Mouse (Mus musculus) embryonic facial prominence, embryonic 10.5 days (tissue): Measurements from ENCODE around the gene Ablim2. TPM values are rescaled to one million over a fixed set of nuclear protein-coding genes. Genes with fewer than 3 reads are reported as not detected.

Source experiments
- DNase-seq: peaks from one replicate; pipeline ENCODE4 v3.0.0-alpha.2; 2017; ENCODE audit warnings: low spot score
- H3K27ac ChIP-seq: fragments of 300-500 bp; sonication (generic); replicated peaks from 2 replicates; pipeline ENCODE4 v1.5.1; 2016; ENCODE audit warnings: mild to moderate bottlenecking
- H3K27me3 ChIP-seq: fragments of 300-500 bp; sonication (generic); replicated peaks from 2 replicates; pipeline ENCODE4 v1.6.1; 2016; ENCODE audit warnings: low read depth, mild to moderate bottlenecking; ENCODE audit not compliant: poor library complexity, severe bottlenecking
- H3K36me3 ChIP-seq: fragments of 300-500 bp; sonication (generic); replicated peaks from 2 replicates; pipeline ENCODE4 v1.6.1; 2016; ENCODE audit warnings: mild to moderate bottlenecking, moderate library complexity
- H3K4me1 ChIP-seq: fragments of 300-500 bp; sonication (generic); 2 replicates; pipeline ENCODE4 v1.6.1; 2016
- H3K4me3 ChIP-seq: fragments of 300-500 bp; sonication (generic); 2 replicates; pipeline ENCODE4 v1.5.1; 2016; ENCODE audit warnings: mild to moderate bottlenecking, moderate library complexity
- H3K9me3 ChIP-seq: fragments of 300-500 bp; sonication (generic); 2 replicates; pipeline ENCODE4 v1.6.1; 2016; ENCODE audit warnings: mild to moderate bottlenecking
- WGBS: fragments of 180-500 bp; shearing (Covaris S2); methylation state at CpG from one replicate; pipeline ENCODE4 v1.1.7; 2016; 5-methylcytosine and 5-hydroxymethylcytosine counted together
- polyA plus RNA-seq: library from polyadenylated mRNA; unstranded; fragments of >200 nt; fragmentation: Nextera tagmentation; extraction: Ambion mirVana; gene quantifications from 2 replicates; pipeline ENCODE4 v1.2.1, GENCODE M21; 2016

Gene Ablim2
- polyA plus RNA-seq, 1 experiment from 2014 or later: 0.51 TPM

DNA sequence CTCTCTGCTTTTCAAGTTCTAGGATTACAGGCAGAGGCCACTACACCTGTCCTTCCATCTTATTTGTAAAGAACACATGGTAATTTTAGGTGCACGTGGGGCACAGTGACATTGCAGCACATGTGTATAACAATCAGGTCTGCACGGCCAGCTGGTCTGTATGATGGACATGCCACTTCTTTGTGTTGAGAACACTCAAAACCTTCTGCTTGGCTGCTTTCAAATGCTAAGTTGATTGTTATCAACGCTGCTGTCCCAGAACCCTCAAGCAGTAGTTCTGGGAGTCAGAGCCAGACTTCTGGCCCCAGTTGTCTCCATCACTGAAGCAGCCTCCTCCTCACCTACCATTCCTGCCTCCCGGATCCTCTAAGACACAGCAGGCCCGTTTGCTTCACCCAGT, 159.0 kb downstream of the Ablim2 start:
- Histone ChIP-seq H3K4me1 (peaks cover 76% of the 10 kb centered on the region), H3K4me3 (no peak overlapping the region), H3K36me3 (peaks cover 15% of the 10 kb centered on the region), H3K9me3 (no peaks in the 10 kb centered on the region), H3K27me3 (no peaks in the 10 kb centered on the region), H3K27ac (no peak overlapping the region)
- WGBS: 75% methylated on average over 5 of the region's 5 CpGs
- no peak for DNase-seq

DNA sequence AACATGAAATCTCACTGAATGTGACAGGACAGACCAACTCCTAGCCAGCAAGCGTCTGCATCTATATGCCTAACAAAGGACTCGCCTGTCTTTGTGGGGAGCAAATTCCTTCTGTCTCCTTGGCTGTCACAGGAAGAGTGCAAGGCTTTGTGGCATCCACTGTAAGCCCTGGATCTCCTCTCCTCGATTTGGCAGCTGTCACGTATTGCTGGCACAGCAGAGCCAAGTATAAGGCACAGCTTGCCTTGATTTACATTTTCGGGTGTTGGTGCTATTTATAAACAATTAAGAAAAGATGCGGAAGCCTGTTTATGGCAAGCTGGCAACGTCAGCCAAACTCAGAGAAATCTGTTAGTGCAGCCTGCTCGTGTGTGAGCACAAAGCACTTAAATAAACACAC, 160.7 kb downstream of the Ablim2 start:
- DNase-seq: no peak
- H3K27ac ChIP-seq: peak overlapping the region; percentile 73
- 31% methylated on average over 8 of the region's 8 CpGs for WGBS
- H3K27me3 ChIP-seq: no peaks in the 10 kb centered on the region
- H3K36me3 ChIP-seq: no peaks in the 10 kb centered on the region
- H3K4me3 ChIP-seq: no peak overlapping the region
- H3K9me3 ChIP-seq: no peaks in the 10 kb centered on the region
- H3K4me1 ChIP-seq: peaks cover 93% of the 10 kb centered on the region

DNA sequence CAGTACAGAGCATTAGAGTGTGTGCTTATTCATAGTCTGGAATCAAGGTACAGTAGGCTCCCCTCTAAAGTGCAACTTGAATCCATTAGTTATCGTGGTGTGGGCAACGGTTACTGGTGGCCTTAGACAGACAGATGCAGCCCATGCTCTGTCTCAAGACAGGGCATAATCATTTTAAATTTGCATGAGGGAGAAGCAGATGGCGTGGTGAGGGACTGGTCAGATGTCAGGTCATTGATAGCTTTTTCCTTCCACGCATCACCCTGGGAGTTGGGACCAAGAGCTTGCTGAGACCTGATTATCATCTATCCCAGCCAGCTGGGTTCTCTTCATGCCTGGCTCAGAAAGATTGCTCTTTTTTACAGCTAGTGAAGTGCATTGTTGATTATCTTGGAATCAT, 162.4 kb downstream of the Ablim2 start:
- no peaks in the 10 kb centered on the region for H3K36me3 ChIP-seq
- H3K4me1 ChIP-seq: peaks cover 96% of the 10 kb centered on the region

DNA sequence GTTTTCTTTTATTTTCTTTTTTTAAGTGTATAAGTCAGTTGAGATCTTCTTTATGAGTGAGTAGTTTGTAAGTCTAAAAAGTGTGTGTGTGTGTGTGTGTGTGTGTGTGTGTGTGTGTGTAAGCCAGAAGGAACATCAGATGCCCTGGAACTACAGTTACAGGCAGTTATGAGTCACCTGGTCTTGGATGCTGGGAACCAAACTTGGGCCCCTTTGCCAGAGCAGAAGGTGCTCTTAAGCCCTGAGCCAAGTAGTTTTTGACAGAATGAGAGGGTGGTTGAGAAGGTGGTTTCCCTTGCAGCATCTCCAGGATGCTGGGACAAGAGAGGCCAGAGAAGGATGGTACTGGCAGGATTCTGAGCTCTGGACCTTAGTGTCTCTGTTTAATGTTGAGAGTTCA, 162.9 kb downstream of the Ablim2 start:
- no peaks in the 10 kb centered on the region for H3K9me3 ChIP-seq
- peaks cover 96% of the 10 kb centered on the region for H3K4me1 ChIP-seq
- H3K27me3 ChIP-seq: no peaks in the 10 kb centered on the region
- no peak for DNase-seq
- H3K36me3 ChIP-seq: no peaks in the 10 kb centered on the region
- H3K4me3 ChIP-seq: no peak overlapping the region
- H3K27ac ChIP-seq: peak overlapping the region; percentile 63; the same call in 1 of the 2 replicates

More for the DNA sequence above, 162.4 kb downstream of the Ablim2 start:
- Histone ChIP-seq H3K27ac (no peak overlapping the region), H3K27me3 (no peaks in the 10 kb centered on the region), H3K4me3 (no peak overlapping the region), H3K9me3 (no peaks in the 10 kb centered on the region)
- 64% methylated on average over 4 of the region's 4 CpGs for WGBS
- DNase-seq: no peak

DNA sequence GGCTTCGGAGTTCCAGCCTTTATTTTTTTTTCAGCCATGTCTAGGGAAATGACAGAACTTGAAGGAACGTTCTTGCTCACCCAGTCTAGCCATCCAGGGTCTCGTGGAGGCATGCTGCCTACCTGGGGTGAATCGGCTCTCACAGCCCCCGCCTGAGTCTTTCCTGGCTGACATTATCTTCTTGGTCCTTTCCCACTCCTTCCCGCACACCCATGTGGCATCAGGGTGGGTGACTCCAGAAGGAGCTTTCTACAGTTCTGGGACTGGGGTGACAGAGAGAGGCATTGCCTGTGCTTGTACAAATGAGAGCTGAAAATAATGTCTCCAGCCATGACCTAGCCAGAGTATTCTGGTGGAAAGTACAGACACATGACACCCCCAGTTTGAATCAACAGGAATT, 163.5 kb downstream of the Ablim2 start:
- WGBS: 74% methylated on average over 6 of the region's 6 CpGs
- Histone ChIP-seq H3K27ac (peak overlapping the region; percentile 63), H3K27me3 (no peaks in the 10 kb centered on the region), H3K9me3 (no peaks in the 10 kb centered on the region), H3K36me3 (no peaks in the 10 kb centered on the region), H3K4me3 (peak overlapping the region; percentile 8; the same call in 1 of the 2 replicates), H3K4me1 (peaks cover 96% of the 10 kb centered on the region)
- DNase-seq: no peak

DNA sequence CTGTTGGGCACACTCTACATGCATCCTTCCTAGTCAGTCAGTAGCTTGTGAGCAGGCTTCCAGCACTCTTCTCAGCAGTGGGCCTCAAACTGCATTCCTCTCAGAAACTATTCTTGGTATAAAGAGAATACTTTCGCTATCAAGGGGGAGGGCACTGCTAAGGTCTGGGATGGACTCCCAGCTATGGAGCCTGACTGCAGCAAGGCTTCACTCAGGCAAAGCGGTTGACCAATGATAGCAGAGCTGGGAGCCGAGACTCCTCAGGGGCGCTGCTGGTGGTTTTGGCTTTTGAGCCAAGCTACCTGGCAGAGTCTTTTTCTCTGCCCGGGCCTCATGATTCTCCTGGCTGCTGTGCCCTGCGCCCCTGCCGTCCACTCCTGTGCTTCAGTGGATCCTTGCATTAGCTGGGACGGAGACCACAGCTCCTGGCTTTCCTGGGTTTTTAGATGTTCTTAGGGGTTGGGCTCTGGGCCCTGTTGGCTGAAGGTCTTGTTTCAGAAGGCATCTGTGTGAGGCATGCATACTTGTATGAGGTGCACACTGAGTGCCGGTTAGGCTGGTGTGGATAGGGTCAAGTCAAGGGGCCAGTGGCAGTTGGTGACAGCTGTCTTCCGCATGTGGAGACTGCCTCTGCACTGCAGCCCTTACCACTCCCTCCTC, 164.0 kb downstream of the Ablim2 start:
- peak overlapping the region; percentile 21; the same call in 1 of the 2 replicates for H3K4me3 ChIP-seq
- peak overlapping the region; percentile 63 for H3K27ac ChIP-seq
- no peaks in the 10 kb centered on the region for H3K36me3 ChIP-seq
- DNase-seq: peak; percentile 47
- H3K9me3 ChIP-seq: no peaks in the 10 kb centered on the region
- peaks cover 96% of the 10 kb centered on the region for H3K4me1 ChIP-seq
- no peaks in the 10 kb centered on the region for H3K27me3 ChIP-seq
- 43% methylated on average over 10 of the region's 10 CpGs for WGBS

DNA sequence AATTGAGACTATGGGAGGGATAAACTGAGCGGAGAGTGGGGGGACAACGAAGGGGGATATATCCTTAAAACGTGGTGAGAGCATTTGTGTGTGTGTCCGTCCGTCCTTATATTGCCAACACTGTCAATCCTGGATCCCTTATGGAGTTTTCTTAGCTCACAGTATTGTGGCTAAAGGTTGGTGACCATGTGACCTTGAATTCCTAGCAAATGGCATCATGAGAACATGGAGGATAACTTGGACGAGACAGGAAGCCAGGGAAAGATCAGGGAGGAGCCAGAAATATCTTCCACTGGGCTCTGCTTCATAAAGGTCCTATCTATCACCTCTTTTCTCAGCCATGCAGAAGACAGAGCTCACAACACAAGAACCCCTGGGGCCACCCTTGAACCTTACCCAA, 165.8 kb downstream of the Ablim2 start:
- no peaks in the 10 kb centered on the region for H3K9me3 ChIP-seq
- DNase-seq: no peak
- H3K27me3 ChIP-seq: no peaks in the 10 kb centered on the region
- 84% methylated on average over 6 of the region's 6 CpGs for WGBS
- H3K36me3 ChIP-seq: no peaks in the 10 kb centered on the region
- no peak overlapping the region for H3K4me3 ChIP-seq
- peaks cover 96% of the 10 kb centered on the region for H3K4me1 ChIP-seq
- peak overlapping the region; percentile 40 for H3K27ac ChIP-seq

DNA sequence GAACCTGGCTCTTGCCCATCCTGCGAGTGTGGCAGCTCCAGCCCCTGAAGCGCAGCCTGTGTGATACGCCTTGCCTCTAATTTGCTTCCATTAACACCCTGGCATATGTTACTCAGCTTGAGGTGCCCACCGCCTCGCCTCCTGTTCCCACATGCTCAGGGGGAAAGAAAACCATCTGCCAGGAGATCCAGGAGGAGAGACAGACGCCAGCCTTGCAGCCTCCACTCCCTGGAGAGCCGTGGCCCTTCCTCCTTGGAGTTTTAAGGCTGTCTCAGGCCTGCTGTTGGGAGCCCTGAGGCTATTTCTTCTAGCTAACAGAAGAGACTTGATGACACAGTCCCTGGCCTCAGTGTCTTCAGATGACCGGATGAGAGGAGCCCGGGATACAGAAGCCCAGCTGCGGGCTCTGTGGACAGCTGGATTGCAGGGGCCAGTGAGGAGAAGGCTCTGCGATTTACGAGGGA, 167.5 kb downstream of the Ablim2 start:
- Histone ChIP-seq H3K27ac (peak overlapping the region; percentile 45), H3K4me3 (no peak overlapping the region), H3K9me3 (no peaks in the 10 kb centered on the region), H3K4me1 (peaks cover 78% of the 10 kb centered on the region), H3K27me3 (no peaks in the 10 kb centered on the region), H3K36me3 (no peaks in the 10 kb centered on the region)
- 40% methylated on average over 12 of the region's 12 CpGs for WGBS
- peak; percentile 31 for DNase-seq

DNA sequence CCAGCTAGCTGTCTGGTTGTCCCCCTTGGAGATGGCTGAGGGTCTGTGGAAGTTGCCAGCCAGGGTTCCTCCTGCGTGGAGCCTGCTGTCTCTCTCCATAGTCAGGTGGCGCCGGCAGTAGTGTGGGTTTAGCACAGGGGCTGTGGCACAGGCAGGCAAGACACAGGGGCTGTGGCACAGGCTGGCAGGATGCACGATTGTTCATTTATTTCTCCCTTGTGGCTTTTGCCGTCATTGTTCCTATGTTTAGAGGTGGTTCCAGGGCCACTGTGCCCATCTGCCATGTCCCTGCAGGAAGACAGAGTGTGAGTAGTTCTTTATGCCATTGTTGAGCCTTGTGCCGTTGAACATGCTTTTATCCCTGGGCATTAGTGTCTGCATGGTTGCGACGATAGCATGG, 168.8 kb downstream of the Ablim2 start:
- Histone ChIP-seq H3K9me3 (no peaks in the 10 kb centered on the region), H3K4me3 (no peak overlapping the region), H3K27ac (peak overlapping the region; percentile 51; the same call in 1 of the 2 replicates), H3K27me3 (no peaks in the 10 kb centered on the region), H3K4me1 (peaks cover 65% of the 10 kb centered on the region), H3K36me3 (no peaks in the 10 kb centered on the region)
- 79% methylated on average over 8 of the region's 8 CpGs for WGBS
- no peak for DNase-seq

DNA sequence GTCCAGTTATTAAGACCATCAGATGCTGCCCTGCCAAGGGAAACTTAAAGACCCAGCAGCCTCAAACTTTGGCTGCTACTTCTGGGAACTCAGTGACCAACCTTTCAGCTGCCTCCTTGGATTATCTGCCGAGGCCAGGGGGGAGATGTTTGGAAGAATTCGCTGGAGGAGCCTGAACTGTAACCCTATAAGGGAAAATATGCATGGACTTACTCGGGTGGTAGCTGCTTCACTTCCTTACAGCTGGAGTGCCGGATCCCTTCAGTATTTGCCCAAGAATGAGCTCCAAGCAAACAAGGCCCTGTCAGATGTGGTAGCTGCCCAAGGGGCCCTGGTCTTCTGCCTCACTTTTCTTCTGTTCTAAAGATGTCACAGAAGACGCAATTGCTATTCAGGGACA, 173.6 kb downstream of the Ablim2 start:
- Histone ChIP-seq H3K4me1 (peaks cover 39% of the 10 kb centered on the region), H3K4me3 (no peak overlapping the region), H3K36me3 (peaks cover 12% of the 10 kb centered on the region), H3K27ac (no peak overlapping the region), H3K27me3 (no peaks in the 10 kb centered on the region), H3K9me3 (no peaks in the 10 kb centered on the region)
- DNase-seq: no peak
- WGBS: 68% methylated on average over 5 of the region's 5 CpGs

DNA sequence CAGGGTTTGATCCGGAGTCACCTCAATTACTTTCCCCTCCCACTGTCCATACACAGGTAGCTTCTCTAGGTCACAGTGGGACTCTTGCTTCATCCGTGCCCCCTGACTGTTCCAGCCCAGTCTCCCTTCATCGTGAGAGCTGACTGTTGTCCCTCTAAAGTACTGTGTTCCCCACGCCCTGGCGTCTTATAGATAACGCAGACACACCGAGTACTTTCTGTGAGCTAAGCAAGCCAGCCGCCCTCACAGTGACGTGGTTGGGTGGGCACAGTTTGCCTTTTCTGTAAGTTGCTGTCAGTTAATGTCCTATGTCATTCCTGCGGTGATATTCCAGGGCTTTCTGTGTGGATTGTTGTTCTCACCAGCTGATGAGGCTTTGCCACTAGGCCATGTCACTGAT, 175.4 kb downstream of the Ablim2 start:
- 84% methylated on average over 10 of the region's 10 CpGs for WGBS
- Histone ChIP-seq H3K36me3 (peaks cover 22% of the 10 kb centered on the region), H3K4me1 (peaks cover 22% of the 10 kb centered on the region), H3K4me3 (no peak overlapping the region), H3K27ac (no peak overlapping the region), H3K27me3 (no peaks in the 10 kb centered on the region), H3K9me3 (no peaks in the 10 kb centered on the region)
- DNase-seq: no peak
